Mouse (Mus musculus): ENCODE measurements around the gene Hnrnpc. TPM values are rescaled to one million over a fixed set of nuclear protein-coding genes. Genes with fewer than 3 reads are reported as not detected.
A peak's percentile ranks its signal among the peaks of the same experiment; 100 is the strongest.
"Not testable (repeated sequence)": the region's sequence is repeated elsewhere in the genome, so short reads cannot be mapped to it uniquely, and the experiment has no call there.

The Hnrnpc gene
- polyA plus RNA-seq, 1 experiment = 90.0 TPM

- no peak for TF ChIP-seq CTCF (conservative IDR thresholded peaks at IDR 0.05; ENCODE audit: insufficient read depth, insufficient read length, low read depth, low read length)
- no peak for TF ChIP-seq POLR2A (IDR thresholded peaks at IDR 0.05; ENCODE audit: low read depth, low read length)
- H3K27me3 ChIP-seq (replicated peaks; ENCODE audit: control insufficient read depth, insufficient read depth, low read length) = no peaks in the 10 kb centered on the region
- peaks cover 9% of the 10 kb centered on the region for H3K4me1 ChIP-seq (ENCODE audit: control insufficient read depth, insufficient read depth, low read length)
- WGBS = under 1% methylated on average over 30 of the region's 30 CpGs
- H3K36me3 ChIP-seq (ENCODE audit: control insufficient read depth, insufficient read depth, low read length) = no peaks in the 10 kb centered on the region
- no peak for DNase-seq
- peak overlapping the region; percentile 99 for H3K4me3 ChIP-seq (ENCODE audit: insufficient read depth, low read depth, low read length)
- peak overlapping the region; percentile 94 for H3K27ac ChIP-seq (ENCODE audit: insufficient read depth, low read depth, low read length)
These were observed 363 bp downstream of the Hnrnpc start for GRCm38 (mm10) chr14:52103474-52103855.

GRCm38 (mm10) chr14:52101285-52102157, 2.3 kb downstream of the Hnrnpc start:
- H3K4me3 ChIP-seq (ENCODE audit: insufficient read depth, low read depth, low read length) = no peak overlapping the region
- 37% methylated on average over 1 of the region's 1 CpGs for WGBS
- TF ChIP-seq CTCF (conservative IDR thresholded peaks at IDR 0.05; ENCODE audit: insufficient read depth, insufficient read length, low read depth, low read length) (no peak), POLR2A (IDR thresholded peaks at IDR 0.05; ENCODE audit: low read depth, low read length) (no peak)

GRCm38 (mm10) chr14:52100170-52100960, 3.5 kb downstream of the Hnrnpc start:
- no peaks in the 10 kb centered on the region for H3K27me3 ChIP-seq (replicated peaks; ENCODE audit: control insufficient read depth, insufficient read depth, low read length)
- peaks cover 2% of the 10 kb centered on the region; the same call in 1 of the 2 replicates for H3K36me3 ChIP-seq (ENCODE audit: control insufficient read depth, insufficient read depth, low read length)
- H3K4me3 ChIP-seq (ENCODE audit: insufficient read depth, low read depth, low read length) = no peak overlapping the region
- no peak for DNase-seq
- no peak overlapping the region for H3K27ac ChIP-seq (ENCODE audit: insufficient read depth, low read depth, low read length)
- WGBS = 27% methylated on average over 5 of the region's 5 CpGs
- no peak for TF ChIP-seq POLR2A (IDR thresholded peaks at IDR 0.05; ENCODE audit: low read depth, low read length)
- peaks cover 9% of the 10 kb centered on the region for H3K4me1 ChIP-seq (ENCODE audit: control insufficient read depth, insufficient read depth, low read length)

More at GRCm38 (mm10) chr14:52101285-52102157, 2.3 kb downstream of the Hnrnpc start:
- H3K27me3 ChIP-seq (replicated peaks; ENCODE audit: control insufficient read depth, insufficient read depth, low read length) = no peaks in the 10 kb centered on the region
- peaks cover 2% of the 10 kb centered on the region; the same call in 1 of the 2 replicates for H3K36me3 ChIP-seq (ENCODE audit: control insufficient read depth, insufficient read depth, low read length)
- peaks cover 9% of the 10 kb centered on the region for H3K4me1 ChIP-seq (ENCODE audit: control insufficient read depth, insufficient read depth, low read length)
- H3K27ac ChIP-seq (ENCODE audit: insufficient read depth, low read depth, low read length) = no peak overlapping the region
- no peak for DNase-seq

GRCm38 (mm10) chr14:52099563-52099962, 4.3 kb downstream of the Hnrnpc start:
- H3K4me1 ChIP-seq (ENCODE audit: control insufficient read depth, insufficient read depth, low read length) = peaks cover 9% of the 10 kb centered on the region
- no peak overlapping the region for H3K27ac ChIP-seq (ENCODE audit: insufficient read depth, low read depth, low read length)
- H3K4me3 ChIP-seq (ENCODE audit: insufficient read depth, low read depth, low read length) = no peak overlapping the region
- no peak for DNase-seq
- H3K36me3 ChIP-seq (ENCODE audit: control insufficient read depth, insufficient read depth, low read length) = peaks cover 2% of the 10 kb centered on the region; the same call in 1 of the 2 replicates
- no peak for TF ChIP-seq POLR2A (IDR thresholded peaks at IDR 0.05; ENCODE audit: low read depth, low read length)
- TF ChIP-seq CTCF (conservative IDR thresholded peaks at IDR 0.05; ENCODE audit: insufficient read depth, insufficient read length, low read depth, low read length) = no peak
- no peaks in the 10 kb centered on the region for H3K27me3 ChIP-seq (replicated peaks; ENCODE audit: control insufficient read depth, insufficient read depth, low read length)
- 31% methylated on average over 2 of the region's 2 CpGs for WGBS

- 28% methylated on average over 3 of the region's 3 CpGs for WGBS
- not testable (repeated sequence) for H3K27me3 ChIP-seq (replicated peaks; ENCODE audit: control insufficient read depth, insufficient read depth, low read length); H3K4me1 ChIP-seq (ENCODE audit: control insufficient read depth, insufficient read depth, low read length); DNase-seq; H3K4me3 ChIP-seq (ENCODE audit: insufficient read depth, low read depth, low read length); H3K36me3 ChIP-seq (ENCODE audit: control insufficient read depth, insufficient read depth, low read length); H3K27ac ChIP-seq (ENCODE audit: insufficient read depth, low read depth, low read length)
These were observed 5.4 kb downstream of the Hnrnpc start for GRCm38 (mm10) chr14:52098387-52098786.

- not testable (repeated sequence) for H3K4me1 ChIP-seq (ENCODE audit: control insufficient read depth, insufficient read depth, low read length); H3K27ac ChIP-seq (ENCODE audit: insufficient read depth, low read depth, low read length); H3K4me3 ChIP-seq (ENCODE audit: insufficient read depth, low read depth, low read length); H3K36me3 ChIP-seq (ENCODE audit: control insufficient read depth, insufficient read depth, low read length); DNase-seq; H3K27me3 ChIP-seq (replicated peaks; ENCODE audit: control insufficient read depth, insufficient read depth, low read length)
- WGBS = 94% methylated on average over 3 of the region's 3 CpGs
These were observed 6.6 kb downstream of the Hnrnpc start for GRCm38 (mm10) chr14:52097191-52097590.

- Histone ChIP-seq H3K4me3 (ENCODE audit: insufficient read depth, low read depth, low read length) (no peak overlapping the region), H3K4me1 (ENCODE audit: control insufficient read depth, insufficient read depth, low read length) (no peaks in the 10 kb centered on the region; the same call in none of the 2 replicates), H3K27me3 (replicated peaks; ENCODE audit: control insufficient read depth, insufficient read depth, low read length) (no peaks in the 10 kb centered on the region), H3K27ac (ENCODE audit: insufficient read depth, low read depth, low read length) (no peak overlapping the region), H3K36me3 (ENCODE audit: control insufficient read depth, insufficient read depth, low read length) (peaks cover 6% of the 10 kb centered on the region)
- WGBS = 51% methylated on average over 1 of the region's 1 CpGs
- TF ChIP-seq POLR2A (IDR thresholded peaks at IDR 0.05; ENCODE audit: low read depth, low read length) (no peak), CTCF (conservative IDR thresholded peaks at IDR 0.05; ENCODE audit: insufficient read depth, insufficient read length, low read depth, low read length) (no peak)
- DNase-seq = no peak
These were observed 9.3 kb downstream of the Hnrnpc start for GRCm38 (mm10) chr14:52094533-52094932.
